Mouse (Mus musculus) liver, embryonic 13.5 days (tissue): ENCODE measurements at regions not wholly inside any gene's neighbourhood (a gene's known extent, or its start where the extent isn't known, plus 50 kb on each side); places are given as distances from the start of the nearest gene placed in this dataset.

Experiments
- ATAC-seq: fragments of 200-750 bp; cut with Nextera tagmentation; 2 replicates; pipeline ENCODE4 v1.8.0; 2017; ENCODE audit warnings: low read depth, mild to moderate bottlenecking, moderate number of reproducible peaks, moderate library complexity
- DNase-seq: peaks from one replicate; pipeline ENCODE4 v3.0.0; 2022
- H3K27ac ChIP-seq: fragments of 300-500 bp; sonication (generic); 2 replicates; pipeline ENCODE4 v1.5.1; 2015; ENCODE audit warnings: moderate library complexity, mild to moderate bottlenecking, inconsistent platforms
- H3K27me3 ChIP-seq: fragments of 300-500 bp; sonication (generic); 2 replicates; pipeline ENCODE4 v1.6.1; 2015; ENCODE audit warnings: mild to moderate bottlenecking, inconsistent platforms
- H3K36me3 ChIP-seq: fragments of 300-500 bp; sonication (generic); 2 replicates; pipeline ENCODE4 v1.6.1; 2015; ENCODE audit warnings: mild to moderate bottlenecking, inconsistent platforms
- H3K4me1 ChIP-seq: fragments of 300-500 bp; sonication (generic); replicated peaks from 2 replicates; pipeline ENCODE4 v1.6.1; 2015; ENCODE audit warnings: inconsistent platforms
- H3K4me2 ChIP-seq: fragments of 300-500 bp; sonication (generic); 2 replicates; pipeline ENCODE4 v1.6.1; 2015; ENCODE audit warnings: inconsistent platforms, mild to moderate bottlenecking, moderate library complexity
- H3K4me3 ChIP-seq: fragments of 300-500 bp; sonication (generic); replicated peaks from 2 replicates; pipeline ENCODE4 v1.5.1; 2015; ENCODE audit warnings: mild to moderate bottlenecking, inconsistent platforms
- H3K9ac ChIP-seq: fragments of 300-500 bp; sonication (generic); 2 replicates; pipeline ENCODE4 v1.6.1; 2015; ENCODE audit warnings: mild to moderate bottlenecking, inconsistent platforms
- H3K9me3 ChIP-seq: fragments of 300-500 bp; sonication (generic); replicated peaks from 2 replicates; pipeline ENCODE4 v1.6.1; 2016; ENCODE audit warnings: inconsistent platforms
- WGBS: fragments of 180-500 bp; shearing (Covaris S2); methylation state at CpG from one replicate; pipeline ENCODE4 v1.1.7; 2015; ENCODE audit not compliant: insufficient replicate concordance; 5-methylcytosine and 5-hydroxymethylcytosine counted together

DNA sequence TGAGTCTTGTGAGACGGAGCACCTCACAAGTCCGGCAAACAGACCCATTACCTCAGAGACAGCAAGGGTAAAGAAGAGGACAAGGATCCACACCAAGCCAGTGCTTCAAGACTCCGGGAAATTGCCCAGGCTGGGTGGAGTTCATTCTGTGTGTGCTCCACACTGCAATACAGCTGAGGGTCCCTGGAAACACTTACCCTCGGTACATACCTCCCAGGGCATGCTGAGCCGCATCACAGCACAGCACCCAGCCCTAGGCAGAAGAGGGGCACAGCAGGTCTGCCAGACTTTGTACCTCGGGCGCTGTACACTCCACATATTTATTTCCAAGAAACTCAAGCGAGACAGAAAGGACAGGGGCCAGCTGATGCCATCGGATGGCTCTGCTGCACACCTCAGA lies 54.5 kb upstream of the Cmc1 start:
- no peaks in the 10 kb centered on the region for H3K9me3 ChIP-seq
- ATAC-seq = no peak
- WGBS = 73% methylated on average over 9 of the region's 9 CpGs

DNA sequence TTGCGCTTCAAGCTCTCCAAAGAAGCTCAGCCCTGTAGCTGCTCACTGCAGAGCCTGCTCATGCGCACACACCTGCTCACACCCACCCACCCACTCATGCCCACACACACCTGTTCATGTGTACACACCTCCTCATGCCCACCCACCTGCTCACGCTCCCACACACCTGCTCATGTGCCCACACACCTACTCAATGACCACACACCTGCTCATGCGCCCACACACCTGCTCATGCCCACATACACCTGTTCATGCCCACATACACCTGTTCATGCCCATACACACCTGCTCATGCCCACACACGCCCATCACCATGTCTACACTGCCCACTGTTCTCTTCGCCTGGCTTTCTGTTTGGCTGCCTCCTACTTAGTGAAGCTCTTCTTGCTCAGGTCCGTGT lies 56.5 kb upstream of the Cmc1 start:
- H3K4me2 ChIP-seq = no peak overlapping the region
- WGBS = 68% methylated on average over 7 of the region's 7 CpGs
- ATAC-seq = no peak
- no peaks in the 10 kb centered on the region for H3K27me3 ChIP-seq
- no peak for DNase-seq
- no peak overlapping the region for H3K4me3 ChIP-seq
- no peak overlapping the region for H3K9ac ChIP-seq
- H3K9me3 ChIP-seq = no peaks in the 10 kb centered on the region
- no peaks in the 10 kb centered on the region for H3K36me3 ChIP-seq
- H3K27ac ChIP-seq = no peak overlapping the region
- H3K4me1 ChIP-seq = no peaks in the 10 kb centered on the region

More for the DNA sequence above, 54.5 kb upstream of the Cmc1 start:
- Histone ChIP-seq H3K4me1 (no peaks in the 10 kb centered on the region), H3K4me2 (no peak overlapping the region), H3K9ac (no peak overlapping the region), H3K27ac (no peak overlapping the region), H3K36me3 (no peaks in the 10 kb centered on the region), H3K27me3 (no peaks in the 10 kb centered on the region), H3K4me3 (no peak overlapping the region)
- no peak for DNase-seq

DNA sequence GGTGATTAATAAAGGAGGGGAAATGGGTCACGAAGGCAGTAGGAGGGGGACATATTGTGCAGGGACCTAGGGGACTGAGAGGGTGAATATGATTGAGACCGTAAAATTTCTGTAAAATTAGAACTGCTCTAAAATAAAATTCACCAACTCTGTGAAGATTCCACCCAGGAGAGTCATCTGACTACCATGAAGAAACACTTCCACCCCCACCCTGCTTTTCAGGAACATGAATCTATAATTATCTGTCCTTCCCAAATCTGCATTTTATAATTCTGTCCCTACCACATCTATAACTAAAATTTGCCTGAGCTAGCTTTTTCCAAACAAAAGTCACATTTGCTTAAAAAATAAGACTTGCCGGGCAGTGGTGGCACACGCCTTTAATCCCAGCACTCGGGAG lies 69.7 kb upstream of the Cmc1 start:
- DNase-seq (no peak), ATAC-seq (no peak)
- Histone ChIP-seq H3K4me2 (no peak overlapping the region), H3K36me3 (no peaks in the 10 kb centered on the region), H3K4me3 (no peak overlapping the region), H3K9me3 (no peaks in the 10 kb centered on the region), H3K9ac (no peak overlapping the region), H3K27me3 (no peaks in the 10 kb centered on the region), H3K4me1 (no peaks in the 10 kb centered on the region), H3K27ac (no peak overlapping the region)
- 76% methylated on average over 5 of the region's 5 CpGs for WGBS

DNA sequence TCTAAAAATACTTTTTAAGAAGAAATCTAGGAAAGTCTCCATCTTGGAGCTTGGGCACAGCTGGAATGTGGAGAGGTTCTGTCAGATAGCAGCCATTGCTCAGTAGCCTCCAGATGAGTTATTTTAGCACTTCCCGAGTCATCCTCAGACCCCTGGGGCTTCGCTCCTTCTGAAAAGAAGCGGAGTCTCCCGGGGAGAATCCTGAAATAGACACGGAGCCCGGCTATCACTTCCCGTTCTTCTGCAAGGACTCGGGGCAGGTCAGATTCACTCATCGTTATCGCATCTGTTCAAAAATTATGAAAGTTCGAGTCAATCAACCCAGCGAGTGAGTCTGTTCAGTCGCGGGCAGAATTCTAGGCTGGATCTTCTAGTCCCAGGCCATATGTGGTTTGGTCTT lies 71.2 kb upstream of the Cmc1 start:
- H3K4me3 ChIP-seq = no peak overlapping the region
- H3K36me3 ChIP-seq = no peaks in the 10 kb centered on the region
- H3K27ac ChIP-seq = no peak overlapping the region
- 79% methylated on average over 14 of the region's 14 CpGs for WGBS
- H3K9ac ChIP-seq = no peak overlapping the region
- H3K9me3 ChIP-seq = no peaks in the 10 kb centered on the region
- ATAC-seq (no peak), DNase-seq (no peak)
- H3K4me1 ChIP-seq = no peaks in the 10 kb centered on the region
- H3K4me2 ChIP-seq = no peak overlapping the region
- H3K27me3 ChIP-seq = no peaks in the 10 kb centered on the region

DNA sequence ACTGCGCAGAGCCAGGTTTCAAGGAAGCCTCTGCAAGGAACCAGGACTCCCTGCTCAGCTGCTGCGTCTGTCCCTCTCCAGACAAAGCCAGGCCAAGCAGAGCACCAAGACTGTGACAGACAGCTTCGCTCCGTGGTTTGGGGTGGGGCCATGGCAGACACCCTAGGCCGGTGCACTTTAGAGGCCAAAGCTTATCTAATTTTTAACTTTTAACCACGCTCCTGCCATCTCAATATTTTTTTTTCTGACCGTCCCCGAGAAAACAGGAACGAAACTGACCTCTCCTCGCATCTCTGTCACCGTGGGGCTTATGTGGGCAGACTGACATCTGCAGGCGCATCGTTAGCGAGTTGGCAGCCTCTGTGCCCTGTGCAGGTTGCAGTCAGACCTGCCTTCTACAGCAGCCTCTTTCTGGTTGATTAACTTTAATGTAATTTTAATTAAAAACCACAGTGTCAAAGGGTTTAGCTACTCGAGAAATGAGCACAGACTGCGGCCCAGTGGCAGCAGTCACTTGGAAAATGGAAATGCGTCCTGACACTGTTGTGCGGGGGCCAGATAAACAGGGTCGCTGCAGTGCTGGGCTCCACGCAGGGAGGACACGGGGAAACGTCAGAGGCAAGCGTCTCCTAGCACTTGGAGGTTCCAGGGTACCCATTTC lies 77.6 kb upstream of the Cmc1 start:
- Histone ChIP-seq H3K9me3 (no peaks in the 10 kb centered on the region), H3K4me1 (no peaks in the 10 kb centered on the region), H3K9ac (no peak overlapping the region), H3K27ac (no peak overlapping the region), H3K27me3 (no peaks in the 10 kb centered on the region), H3K4me3 (no peak overlapping the region), H3K36me3 (no peaks in the 10 kb centered on the region), H3K4me2 (no peak overlapping the region; the same call in 1 of the 2 replicates)
- DNase-seq (no peak), ATAC-seq (no peak)
- 29% methylated on average over 23 of the region's 23 CpGs for whole genome bisulfite sequencing

DNA sequence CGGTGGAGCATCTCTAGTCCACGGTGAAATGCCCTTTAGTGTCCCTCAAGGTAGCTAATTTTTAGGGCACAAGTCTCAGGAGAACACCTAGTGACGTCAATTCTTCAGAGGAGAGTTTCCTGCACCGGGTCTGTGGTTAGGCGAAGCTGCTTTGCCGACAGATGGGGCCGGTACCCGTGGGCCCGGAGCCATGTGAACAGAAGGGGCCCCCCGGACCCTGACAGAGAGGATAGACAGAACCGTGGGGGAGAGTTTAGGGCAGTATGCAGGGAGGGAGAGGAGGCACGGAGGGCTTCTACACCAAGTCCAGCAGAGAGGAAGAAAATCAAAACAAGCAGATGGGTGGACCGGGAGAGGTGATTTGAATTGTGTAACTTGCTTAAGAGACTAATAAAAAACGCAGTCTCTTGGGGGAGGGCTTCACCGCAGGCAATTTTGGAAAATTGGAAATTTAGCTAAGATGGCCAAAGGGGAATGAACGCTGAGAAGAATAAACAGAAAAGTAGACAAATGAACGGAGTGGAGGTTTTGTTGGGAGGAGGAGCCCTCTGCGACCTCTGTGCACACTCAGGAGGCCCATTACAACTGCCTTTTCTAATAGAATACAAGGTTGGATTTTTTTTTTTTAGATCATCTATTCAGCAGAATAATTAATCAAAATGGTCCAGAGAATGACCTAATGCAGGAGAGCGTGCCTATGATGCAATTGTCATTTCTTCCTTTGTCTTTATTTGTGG lies 78.9 kb upstream of the Cmc1 start:
- Histone ChIP-seq H3K27ac (no peak overlapping the region), H3K9me3 (no peaks in the 10 kb centered on the region), H3K36me3 (no peaks in the 10 kb centered on the region), H3K4me1 (no peaks in the 10 kb centered on the region), H3K4me3 (no peak overlapping the region), H3K27me3 (no peaks in the 10 kb centered on the region), H3K9ac (no peak overlapping the region), H3K4me2 (no peak overlapping the region)
- ATAC-seq (no peak), DNase-seq (no peak)
- 65% methylated on average over 19 of the region's 19 CpGs for WGBS

DNA sequence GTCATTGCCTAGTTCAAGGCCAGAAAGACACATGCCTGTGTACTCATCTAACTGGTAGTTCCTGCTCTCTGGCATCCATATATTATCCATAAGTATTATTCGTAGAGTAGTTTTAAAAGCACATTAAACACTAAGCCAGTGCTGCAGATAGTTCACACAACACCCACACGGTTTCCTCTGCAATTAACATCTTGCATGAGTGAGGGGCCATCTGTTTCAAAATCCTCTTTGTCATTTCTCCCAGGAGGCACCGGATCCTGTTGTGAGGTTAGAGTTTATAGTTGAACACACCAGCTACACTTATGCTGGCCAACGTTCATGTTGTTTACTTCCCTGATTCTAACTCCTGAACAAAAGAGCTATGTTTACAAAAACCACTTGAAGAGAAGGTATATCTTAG lies 90.7 kb upstream of the Cmc1 start:
- Histone ChIP-seq H3K4me3 (no peak overlapping the region), H3K27ac (no peak overlapping the region), H3K4me1 (no peaks in the 10 kb centered on the region), H3K4me2 (no peak overlapping the region), H3K27me3 (no peaks in the 10 kb centered on the region), H3K36me3 (no peaks in the 10 kb centered on the region), H3K9me3 (no peaks in the 10 kb centered on the region), H3K9ac (no peak overlapping the region)
- no peak for ATAC-seq
- DNase-seq = no peak
- 62% methylated on average over 4 of the region's 4 CpGs for WGBS

DNA sequence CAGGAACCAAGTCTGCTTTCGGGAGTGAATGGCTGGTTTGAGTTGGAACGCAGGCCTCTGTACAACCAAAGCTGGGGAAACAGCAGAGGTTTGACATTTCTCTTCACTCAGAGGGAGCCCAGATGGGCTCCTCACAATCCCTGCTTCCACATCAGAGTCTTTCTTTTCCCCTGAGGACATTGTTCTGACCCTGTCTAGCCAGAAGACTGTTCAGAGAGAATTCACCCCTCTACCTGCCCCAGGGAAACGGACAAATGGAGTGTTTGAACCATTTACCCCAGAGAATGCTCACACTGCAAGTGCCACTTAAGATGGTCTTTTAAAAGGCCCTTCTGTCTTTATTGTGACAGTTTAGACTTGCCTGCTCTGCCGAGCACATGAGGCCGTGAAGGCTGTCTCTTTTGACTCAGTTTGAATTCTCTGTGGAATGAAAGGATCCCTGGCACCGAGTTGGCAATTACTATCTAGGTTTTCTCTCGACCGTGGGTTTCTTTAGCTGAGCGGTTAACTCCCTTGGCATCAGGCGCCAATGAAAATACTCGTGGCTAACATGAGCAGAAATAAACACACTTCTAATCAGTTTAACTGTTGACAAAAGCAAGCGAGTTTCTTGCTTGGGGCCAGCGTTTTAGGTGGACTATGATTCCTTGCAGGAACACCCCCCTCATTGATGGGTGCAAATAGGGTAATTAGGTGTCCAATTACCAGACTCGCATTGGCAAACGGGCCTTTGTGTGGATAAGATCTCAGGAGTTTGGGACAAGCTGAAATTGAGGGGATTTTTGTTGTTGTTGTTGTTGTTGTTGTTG lies 97.0 kb upstream of the Cmc1 start:
- ATAC-seq (no peak), DNase-seq (no peak)
- H3K4me1 ChIP-seq = no peaks in the 10 kb centered on the region
- no peak overlapping the region for H3K4me2 ChIP-seq
- WGBS = 47% methylated on average over 15 of the region's 15 CpGs
- no peaks in the 10 kb centered on the region for H3K9me3 ChIP-seq
- H3K4me3 ChIP-seq = no peak overlapping the region
- H3K9ac ChIP-seq = no peak overlapping the region
- no peak overlapping the region for H3K27ac ChIP-seq
- H3K36me3 ChIP-seq = no peaks in the 10 kb centered on the region
- no peaks in the 10 kb centered on the region for H3K27me3 ChIP-seq

DNA sequence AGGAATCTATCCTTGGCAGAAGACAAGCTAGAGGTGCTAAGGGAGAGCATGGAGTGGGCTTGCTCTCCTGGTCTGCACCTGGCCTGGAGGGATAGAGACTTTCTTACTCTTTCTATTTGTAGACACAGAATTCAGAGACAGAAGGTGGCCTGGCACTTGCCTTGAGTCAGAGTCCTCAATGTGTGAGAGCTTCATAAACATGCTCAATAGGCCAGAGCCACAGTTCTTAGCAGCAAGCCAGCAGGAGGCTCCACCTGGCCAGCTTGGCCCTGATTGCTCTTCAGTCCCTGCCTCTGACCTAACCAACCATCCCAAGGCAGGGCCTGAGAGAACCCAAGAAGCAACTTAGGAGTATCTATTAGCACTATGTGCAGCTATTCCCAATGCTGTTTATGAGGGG lies 103.9 kb upstream of the Cmc1 start:
- Histone ChIP-seq H3K4me2 (no peak overlapping the region), H3K9me3 (no peaks in the 10 kb centered on the region), H3K27ac (no peak overlapping the region), H3K4me3 (no peak overlapping the region), H3K36me3 (no peaks in the 10 kb centered on the region), H3K9ac (no peak overlapping the region), H3K4me1 (no peaks in the 10 kb centered on the region), H3K27me3 (no peaks in the 10 kb centered on the region)
- ATAC-seq = no peak
- DNase-seq = no peak

DNA sequence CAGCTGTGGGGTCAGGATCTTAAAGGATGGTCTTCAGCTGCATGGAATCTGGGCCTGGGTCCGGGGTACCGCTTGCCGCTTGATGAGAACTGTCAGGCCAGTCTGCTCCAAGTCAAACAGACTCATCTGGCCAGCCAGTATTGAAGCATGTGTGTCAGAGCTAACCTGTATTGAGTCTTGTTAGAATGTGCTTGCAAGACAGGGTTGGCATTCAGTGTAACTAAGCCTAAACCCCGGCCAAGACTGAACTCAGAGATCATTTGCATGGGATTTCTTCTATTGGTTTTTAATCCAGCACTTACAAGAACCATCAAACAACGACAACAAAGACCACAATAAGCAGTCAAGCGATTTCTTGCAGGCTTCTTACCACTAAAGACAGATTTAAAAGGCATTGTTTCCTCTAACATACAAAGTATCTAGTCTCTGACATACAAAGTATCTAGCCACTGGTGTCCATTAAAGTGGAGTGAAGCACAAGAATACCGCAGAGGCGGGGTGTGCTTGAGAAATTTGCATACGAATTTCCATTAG lies 105.3 kb upstream of the Cmc1 start:
- ATAC-seq (no peak), DNase-seq (no peak)
- 42% methylated on average over 9 of the region's 9 CpGs for WGBS
- no peak overlapping the region for H3K4me2 ChIP-seq
- no peaks in the 10 kb centered on the region for H3K9me3 ChIP-seq
- H3K9ac ChIP-seq = no peak overlapping the region
- no peaks in the 10 kb centered on the region for H3K36me3 ChIP-seq
- H3K27me3 ChIP-seq = no peaks in the 10 kb centered on the region
- no peaks in the 10 kb centered on the region for H3K4me1 ChIP-seq
- no peak overlapping the region for H3K27ac ChIP-seq
- no peak overlapping the region for H3K4me3 ChIP-seq

DNA sequence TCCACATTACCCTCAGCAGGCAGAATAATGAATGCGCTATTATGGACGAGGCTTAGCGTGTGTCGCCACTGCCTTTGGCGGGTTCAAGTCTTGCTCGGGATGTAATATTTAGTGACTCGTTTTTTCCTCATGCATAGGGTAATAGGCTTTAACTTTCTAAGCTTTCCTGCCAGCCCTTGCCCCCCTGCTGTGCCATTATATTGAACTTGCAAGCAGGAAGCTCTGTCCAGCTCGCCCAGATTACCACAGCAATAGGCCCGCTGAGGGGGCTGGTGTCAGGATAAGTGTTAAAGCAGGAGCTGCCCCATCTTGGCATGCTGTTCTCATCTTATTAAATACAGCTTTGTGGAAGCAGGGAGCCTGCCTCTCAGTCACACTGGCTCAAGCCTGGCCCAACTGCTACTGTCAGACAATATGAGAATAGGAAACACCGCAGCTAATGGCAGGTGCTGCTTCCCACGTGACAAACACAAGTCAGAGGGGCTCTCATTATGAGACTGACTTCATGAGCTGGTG lies 105.8 kb upstream of the Cmc1 start:
- no peaks in the 10 kb centered on the region for H3K4me1 ChIP-seq
- no peak overlapping the region for H3K4me2 ChIP-seq
- no peaks in the 10 kb centered on the region for H3K27me3 ChIP-seq
- no peak for DNase-seq
- H3K9ac ChIP-seq = no peak overlapping the region
- no peak overlapping the region for H3K4me3 ChIP-seq
- no peaks in the 10 kb centered on the region for H3K9me3 ChIP-seq
- 40% methylated on average over 11 of the region's 11 CpGs for WGBS
- no peak for ATAC-seq
- no peaks in the 10 kb centered on the region for H3K36me3 ChIP-seq
- no peak overlapping the region for H3K27ac ChIP-seq
